In genomic region chr10:42018016-42018949, GRCm38 (mm10) we compare ENCODE assay signal across 8 mouse cellular contexts. TPM values are rescaled to one million over a fixed set of nuclear protein-coding genes. Genes with fewer than 3 reads are reported as not detected.
DNase-seq lines count a peak whose midpoint lies in the region; ATAC-seq lines count a peak whose summit lies in the region.

Gene Armc2 (minus strand): TSS chr10:42018442.

- peak within 1 kb of the TSS; percentile 65 for H3K4me3 ChIP-seq in hindbrain, embryonic 13.5 days

- peaks cover 9% of the 10 kb centered on the region for H3K4me1 ChIP-seq in hindbrain, embryonic 13.5 days (replicated peaks)

- no peaks in the 10 kb centered on the region for H3K9me3 ChIP-seq in hindbrain, embryonic 13.5 days

- peak within 1 kb of the TSS; percentile 30; the same call in 1 of the 2 replicates for H3K27ac ChIP-seq in hindbrain, embryonic 13.5 days

- H3K36me3 ChIP-seq in hindbrain, embryonic 13.5 days: no peaks in the 10 kb centered on the region

- 0 out of 2 replicates have a peak, but pooled peaks cover 13% of the 10 kb centered on the region for H3K27me3 ChIP-seq in hindbrain, embryonic 13.5 days

- 3% methylated on average over 56 of the region's 58 CpGs for WGBS in hindbrain, embryonic 13.5 days

- peak; percentile 99 for ATAC-seq in hindbrain, embryonic 13.5 days (ENCODE audit: low FRiP score)

- peak within 1 kb of the TSS; percentile 77 for H3K4me2 ChIP-seq in hindbrain, embryonic 13.5 days

- DNase-seq in R1 (ENCODE audit: low read depth, low spot score): peak; percentile 77
- DNase-seq in cerebellum, postnatal 10 days: peak; percentile 87 to 91
- peak; percentile 25 to 70 for DNase-seq in frontal cortex, postnatal 10 days (ENCODE audit: low spot score in 2 of 2)
- DNase-seq in layer of hippocampus, postnatal 36 days: peak; percentile 72 to 74
- DNase-seq in lung, postnatal 25 days (ENCODE audit: low spot score): peak; percentile 52
- DNase-seq in retina, embryonic 14.5 days (ENCODE audit: low spot score): peak; percentile 75
- peak; percentile 63 to 74 for DNase-seq in thymus, postnatal 36 days

- peak within 1 kb of the TSS; percentile 74 for H3K9ac ChIP-seq in hindbrain, embryonic 13.5 days

RNA-seq across cellular contexts. Expression of gene Armc2, which starts in this region (rescaled TPM):
- polyA plus RNA-seq in hindbrain, embryonic 13.5 days (2015; fragmentation: Nextera tagmentation; extraction: Ambion mirVana): 7.0 and 7.1 TPM in 2 replicates
- total RNA-seq in layer of hippocampus, postnatal 36 days (2021): 1 to 10 TPM; 9.4 to 9.5 TPM

Comparison
In these comparisons a context has a peak if more than half of its experiments do, and no peak if none do; other contexts are left out.
1. Peak in every context shown above with its lines: DNase-seq, ATAC-seq, H3K4me3 ChIP-seq and H3K27ac ChIP-seq.